Mouse (Mus musculus) lung, adult 2 months (tissue): ENCODE measurements around the gene Foxp1.

ENCODE experiments used
- CTCF ChIP-seq: fragments of 200-500 bp; IDR thresholded peaks from 2 replicates; pipeline ENCODE4 v1.5.1; 2011; ENCODE audit warnings: mild to moderate bottlenecking, low read length, control low read depth; ENCODE audit not compliant: insufficient read depth
- POLR2A ChIP-seq: fragments of 200-500 bp; IDR thresholded peaks from 2 replicates; pipeline ENCODE4 v1.6.1; 2011; ENCODE audit warnings: low read depth, mild to moderate bottlenecking, control low read depth, low read length, borderline replicate concordance; ENCODE audit errors: extremely low read depth

DNA sequence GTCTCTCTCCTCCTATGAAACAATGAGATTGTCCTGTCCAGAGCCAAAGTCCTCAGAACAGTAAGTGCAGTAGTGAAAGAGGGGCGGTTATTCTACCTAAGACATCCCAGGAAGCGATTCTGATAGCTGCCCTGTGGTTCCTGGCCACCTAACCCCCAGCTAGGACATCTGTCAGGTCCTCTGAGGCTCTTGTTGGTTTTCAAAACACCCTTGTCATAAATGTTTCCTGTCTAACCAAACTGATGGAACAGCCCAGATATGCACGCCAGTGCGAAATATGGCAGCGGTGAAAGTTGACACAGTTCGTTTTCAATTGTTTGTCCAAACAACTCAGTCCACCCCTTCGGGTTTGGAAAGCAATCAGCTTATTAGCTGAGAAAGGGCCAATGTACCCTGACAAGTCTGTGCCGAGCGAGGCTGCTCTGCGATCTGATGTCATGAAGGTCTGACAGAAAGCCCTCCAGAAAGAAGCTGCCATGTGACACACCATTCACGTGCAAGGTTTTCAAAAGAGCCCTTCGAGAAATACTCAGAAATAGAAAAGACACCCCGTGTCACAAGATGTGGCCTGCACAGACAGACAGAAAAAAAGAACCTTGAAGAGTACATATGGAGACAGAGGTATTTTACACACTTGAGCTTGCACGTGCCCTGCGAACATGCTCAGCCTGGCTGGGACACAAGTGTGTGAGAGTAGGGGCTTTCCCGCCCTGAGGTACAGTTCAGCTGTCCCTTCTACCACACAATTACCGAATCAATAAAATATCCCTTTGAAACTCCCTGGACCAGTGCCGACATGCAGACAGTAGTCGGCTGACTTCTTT is 147.9 kb downstream of the Foxp1 start:
- TF ChIP-seq POLR2A (no peak), CTCF (no peak)
